Comparison of ENCODE assay signal across 8 mouse cellular contexts in the genomic region with DNA sequence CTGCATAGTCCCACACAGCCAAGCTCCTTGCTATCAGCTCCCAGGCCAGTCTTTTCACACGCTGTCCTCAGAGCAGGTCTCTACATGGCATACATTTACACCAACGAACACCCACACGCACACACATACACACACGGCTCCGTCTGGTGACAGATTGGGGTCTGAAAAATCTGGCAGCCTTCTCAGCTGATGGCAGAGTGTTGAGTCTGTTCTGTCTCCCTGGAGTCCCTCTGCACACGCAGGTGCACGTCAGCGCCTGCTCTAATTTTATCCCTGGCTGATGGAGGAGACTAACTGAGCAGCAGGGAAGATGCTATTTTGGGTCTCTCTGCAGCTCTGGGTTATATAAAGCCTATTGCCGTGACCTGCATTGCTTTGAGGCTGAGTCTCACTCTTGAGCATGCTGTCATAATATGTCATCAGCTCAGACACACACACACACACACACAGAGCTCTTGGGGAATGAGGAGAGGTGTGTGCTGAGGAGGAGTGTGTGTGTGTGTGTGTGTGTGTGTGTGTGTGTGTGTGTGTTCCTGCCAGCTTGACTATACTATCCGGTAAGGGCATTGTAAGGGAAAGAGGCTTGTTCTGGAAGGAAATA. TPM values are rescaled to one million over a fixed set of nuclear protein-coding genes. Genes with fewer than 3 reads are reported as not detected.
A peak's percentile ranks its signal among the peaks of the same experiment; 100 is the strongest.
DNase-seq lines count a peak whose midpoint lies in the region; ATAC-seq and TF ChIP-seq lines count a peak whose summit lies in the region.

No protein-coding gene starts in this region.

- peak overlapping the region; percentile 31 for H3K4me2 ChIP-seq in hindbrain, embryonic 16.5 days (ENCODE audit: low read length)
- no peak overlapping the region; the same call in 1 of the 2 replicates for H3K4me2 ChIP-seq in midbrain, embryonic 13.5 days (replicated peaks)

- H3K36me3 ChIP-seq in hindbrain, embryonic 16.5 days (ENCODE audit: control insufficient read depth, insufficient read depth, low read length) = no peaks in the 10 kb centered on the region
- H3K36me3 ChIP-seq in midbrain, embryonic 13.5 days = no peaks in the 10 kb centered on the region

- H3K9ac ChIP-seq in hindbrain, embryonic 16.5 days (ENCODE audit: low read depth, low read length) = peak overlapping the region; percentile 53
- no peak overlapping the region for H3K9ac ChIP-seq in midbrain, embryonic 13.5 days (replicated peaks)

- WGBS in hindbrain, embryonic 16.5 days = 29% methylated on average over 10 of the region's 10 CpGs
- 57% methylated on average over 10 of the region's 10 CpGs for WGBS in midbrain, embryonic 13.5 days

- peaks cover 26% of the 10 kb centered on the region for H3K4me1 ChIP-seq in hindbrain, embryonic 16.5 days (ENCODE audit: control insufficient read depth, insufficient read depth, low read depth, low read length)
- H3K4me1 ChIP-seq in midbrain, embryonic 13.5 days (replicated peaks) = peaks cover 33% of the 10 kb centered on the region

- intact Hi-C loops in gastrocnemius, adult 2 months (cut with DNase I) = loop anchor here (2.0 kb wide), 1 partner anchor 37 kb away; the partner anchor contains the start of gene Fos

- peak overlapping the region; percentile 73 for H3K4me3 ChIP-seq in gastrocnemius, adult 2 months
- no peak overlapping the region for H3K4me3 ChIP-seq in hindbrain, embryonic 16.5 days (ENCODE audit: low read length)
- H3K4me3 ChIP-seq in midbrain, embryonic 13.5 days (replicated peaks) = no peak overlapping the region

- peak; percentile 11 for DNase-seq in NIH3T3 (ENCODE audit: low read depth)
- peak; percentile 87 to 90 for DNase-seq in cerebellum, adult 18-20 months
- peak; percentile 85 for DNase-seq in gastrocnemius, adult 2 months
- DNase-seq in spleen, postnatal 14 days (ENCODE audit: low spot score in 2 of 2) = no peak
- DNase-seq in ovary, postnatal 10 days (ENCODE audit: low spot score) = no peak

- peaks cover 2% of the 10 kb centered on the region; the same call in 1 of the 2 replicates for H3K27me3 ChIP-seq in hindbrain, embryonic 16.5 days (replicated peaks; ENCODE audit: control insufficient read depth, insufficient read depth, low read length)
- no peaks in the 10 kb centered on the region for H3K27me3 ChIP-seq in midbrain, embryonic 13.5 days

- TF ChIP-seq CTCF in gastrocnemius, adult 2 months (IDR thresholded peaks at IDR 0.05) = no peak

- no peaks in the 10 kb centered on the region for H3K9me3 ChIP-seq in hindbrain, embryonic 16.5 days (ENCODE audit: control insufficient read depth, low read length)
- H3K9me3 ChIP-seq in midbrain, embryonic 13.5 days = no peaks in the 10 kb centered on the region

- peak overlapping the region; percentile 98 for H3K27ac ChIP-seq in gastrocnemius, adult 2 months
- H3K27ac ChIP-seq in hindbrain, embryonic 16.5 days (ENCODE audit: low read depth, low read length) = peak overlapping the region; percentile 76
- H3K27ac ChIP-seq in midbrain, embryonic 13.5 days = peak overlapping the region; percentile 37

- peak; percentile 91 for ATAC-seq in hindbrain, embryonic 16.5 days
- ATAC-seq in midbrain, embryonic 13.5 days = peak; percentile 68
- ATAC-seq in inflammation-experienced regulatory T-cells, adult 6 months = no peak

RNA-seq across cellular contexts. Expression of gene Fos, which starts 37.6 kb away (rescaled TPM):
- total RNA-seq in gastrocnemius, adult 2 months (2021) = 1 to 10 TPM; 3.6 to 8.7 TPM
- 3.9 and 4.3 TPM in 2 replicates for polyA plus RNA-seq in hindbrain, embryonic 16.5 days (2015; fragmentation: Nextera tagmentation; extraction: Ambion mirVana)
- 0.82 and 0.90 TPM in 2 replicates for polyA plus RNA-seq in midbrain, embryonic 13.5 days (2015; fragmentation: Nextera tagmentation; extraction: Ambion mirVana)
- polyA plus RNA-seq in inflammation-experienced regulatory T-cells, adult 6 months (2017; shearing (Covaris generic)) = 10 to 100 TPM; 11.0 to 84.6 (median 15.2) TPM

Comparison
In these comparisons a context has a peak if more than half of its experiments do, and no peak if none do; other contexts are left out.
1. DNase-seq: peak in NIH3T3 (single experiment), cerebellum, adult 18-20 months (2 of 2) and gastrocnemius, adult 2 months (single experiment); none in spleen, postnatal 14 days (0 of 2) and ovary, postnatal 10 days (single experiment).
2. H3K27ac ChIP-seq: peak in every context shown above with its lines; median percentile 98 in gastrocnemius, adult 2 months; 76 in hindbrain, embryonic 16.5 days; 37 in midbrain, embryonic 13.5 days.